Mouse (Mus musculus): ENCODE measurements around the gene Adamtsl3. TPM values are rescaled to one million over a fixed set of nuclear protein-coding genes. Genes with fewer than 3 reads are reported as not detected.

Adamtsl3 gene
- polyA plus RNA-seq (2017; shearing (Covaris generic)), result not detected

DNA sequence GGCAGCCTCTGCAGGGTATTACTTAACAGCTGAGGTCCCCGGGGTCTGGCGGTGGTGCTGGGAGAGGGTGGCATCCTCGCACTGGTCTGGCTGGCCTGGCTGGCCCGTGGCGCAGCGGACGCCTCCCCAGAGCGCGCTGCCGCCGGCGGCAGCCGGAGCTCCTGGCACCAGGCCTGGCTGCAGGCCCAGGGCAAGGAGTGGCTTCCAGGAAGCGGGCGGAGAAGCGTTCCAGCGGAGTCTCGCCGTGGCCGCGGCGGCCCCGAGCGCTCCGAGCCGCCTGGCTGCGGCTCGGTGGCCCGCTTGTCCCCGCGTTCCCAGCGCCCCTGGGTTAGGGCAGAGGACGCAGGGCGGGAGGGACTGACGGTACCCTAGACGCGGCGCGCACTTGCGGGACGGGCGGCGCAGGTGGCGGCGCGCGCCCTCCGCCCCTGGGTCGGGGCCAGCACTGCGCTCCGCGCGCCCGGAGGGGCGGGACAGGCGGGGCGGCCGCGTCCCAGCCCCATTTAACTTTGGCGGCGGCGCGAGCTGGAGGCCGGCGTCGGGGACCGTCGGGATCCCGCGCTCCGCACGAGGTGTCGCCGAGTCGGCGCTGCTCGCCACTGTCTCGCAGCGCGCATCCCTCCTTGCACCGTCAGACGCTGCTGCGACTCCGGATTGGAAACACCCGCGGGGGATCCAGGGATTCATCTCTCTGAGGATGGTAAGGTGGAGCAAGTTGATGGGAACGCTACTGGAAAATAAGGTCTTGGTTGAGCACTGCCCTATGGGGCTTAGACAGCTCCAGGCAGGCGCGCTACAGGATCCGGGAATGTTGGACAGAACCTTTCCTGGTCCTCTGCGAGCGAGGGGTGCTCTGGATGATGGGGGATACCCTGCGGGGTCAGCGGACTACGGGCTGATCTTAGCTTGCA, at the start of gene Adamtsl3:
Gene Adamtsl3, plus strand, starts transcription at position 484 of the 911 bp plus-strand sequence.

GRCm38 (mm10) chr7:82648353-82649080, 313.0 kb downstream of the Adamtsl3 start, which contains the start of the genes Saxo2 and Efl1:
Saxo2 (minus strand) TSS chr7:82648528.
Efl1 (plus strand) TSS chr7:82648614.

Other genes with a start within 250 kb of the Adamtsl3 start
- gene Sh3gl3, start 161.9 kb upstream of the Adamtsl3 start, polyA plus RNA-seq (2017; shearing (Covaris generic)), result 2.4 TPM

Measured in effector memory CD4-positive, alpha-beta T cell, adult 7 months (primary cell).